Mouse (Mus musculus) kidney, postnatal 10 days (tissue): ENCODE results near the gene Tmf1.

Experiments
- DNase-seq: peaks from one replicate; pipeline ENCODE4 v3.0.0; 2021; ENCODE audit warnings: mixed read lengths

Gene Tmf1

DNA sequence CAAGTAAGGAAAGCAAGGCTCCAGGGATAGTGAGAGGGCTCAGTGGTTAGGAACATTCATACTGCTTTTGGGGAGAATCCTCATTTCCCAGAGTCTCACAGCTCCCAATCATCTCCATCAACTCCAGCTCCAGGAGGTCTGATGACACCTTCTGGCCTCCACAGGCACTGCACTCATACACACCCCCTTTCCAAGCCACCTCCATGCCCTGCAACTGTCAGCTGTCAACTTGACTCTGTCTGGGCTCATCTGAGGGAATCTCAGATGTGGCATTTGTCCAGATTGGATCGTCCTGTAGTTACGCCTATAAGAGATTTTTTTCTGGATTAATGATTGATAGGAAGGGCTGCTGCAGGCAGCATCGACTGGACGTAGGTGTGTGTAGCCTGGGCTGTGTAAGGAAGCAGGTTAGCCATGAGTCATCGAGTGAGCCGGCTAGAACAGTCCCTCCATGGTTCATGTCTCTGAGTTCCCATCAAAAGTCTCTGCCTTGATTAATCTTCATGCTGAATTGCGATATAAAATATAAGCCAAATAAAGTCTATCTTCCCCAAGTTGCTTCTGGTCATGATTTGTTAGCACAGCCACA lies 74.6 kb downstream of the Tmf1 start:
- peak; percentile 21 for DNase-seq
